Mouse (Mus musculus): ENCODE measurements around the gene Tead4. TPM values are rescaled to one million over a fixed set of nuclear protein-coding genes. Genes with fewer than 3 reads are reported as not detected.
A peak's percentile ranks its signal among the peaks of the same experiment; 100 is the strongest.

The Tead4 gene
- total and polyA plus RNA-seq, 3 experiments, result 0.98 to 3.7 (median 3.3) TPM

- H3K79me2 ChIP-seq (replicated peaks; ENCODE audit: control insufficient read depth, insufficient read depth, low read length), result no peaks in the 10 kb centered on the region
- H3K4me3 ChIP-seq, result no peak overlapping the region
- no peaks in the 10 kb centered on the region for H3K27me3 ChIP-seq (ENCODE audit: control insufficient read depth, insufficient read depth, low read length)
- H3K4me1 ChIP-seq (ENCODE audit: control insufficient read depth, insufficient read depth, low read length), result peaks cover 1% of the 10 kb centered on the region; the same call in 1 of the 2 replicates
- whole genome bisulfite sequencing, result 73% methylated on average over 4 of the region's 4 CpGs
- TF ChIP-seq POLR2A (IDR thresholded peaks at IDR 0.05; ENCODE audit: insufficient read depth, low read depth, low read length), result no peak
- no peak for TF ChIP-seq CTCF (IDR thresholded peaks at IDR 0.05)
- no peak for TF ChIP-seq EP300 (IDR thresholded peaks at IDR 0.05; ENCODE audit: insufficient read depth, low read depth, low read length)
- intact Hi-C loops (cut with DNase I), result no loop called here
- H3K27ac ChIP-seq, result no peak overlapping the region
- H3K36me3 ChIP-seq (ENCODE audit: control insufficient read depth, insufficient read depth, low read length), result no peaks in the 10 kb centered on the region
- no peak overlapping the region for H3K9ac ChIP-seq (ENCODE audit: low read depth, low read length)
- DNase-seq, result no peak
Measured at GRCm38 (mm10) chr6:128254551-128254950, 46.1 kb downstream of the Tead4 start.

DNA sequence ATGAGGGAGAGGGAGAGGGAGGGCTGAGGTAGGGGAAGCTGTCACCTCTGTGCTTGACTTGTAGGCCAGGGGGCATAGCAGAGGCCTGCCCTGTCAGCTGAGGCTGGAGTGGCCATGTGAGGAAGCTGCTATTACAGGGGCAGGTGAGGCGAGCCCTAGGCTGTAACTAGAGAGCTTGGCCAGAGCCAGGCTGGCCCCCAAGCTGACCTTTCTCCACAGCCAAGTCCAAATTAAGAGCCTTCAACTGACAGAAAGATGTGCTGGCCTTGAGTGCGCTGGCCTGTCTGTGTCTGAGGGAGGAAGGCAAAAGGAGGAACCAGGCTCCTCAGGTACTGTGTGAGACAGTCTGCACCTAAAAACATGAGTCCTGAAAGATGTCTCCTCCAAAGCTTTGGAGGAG lies 47.5 kb downstream of the Tead4 start:
- Histone ChIP-seq H3K27ac (no peak overlapping the region), H3K4me1 (ENCODE audit: control insufficient read depth, insufficient read depth, low read length) (no peaks in the 10 kb centered on the region), H3K79me2 (replicated peaks; ENCODE audit: control insufficient read depth, insufficient read depth, low read length) (no peaks in the 10 kb centered on the region), H3K4me3 (no peak overlapping the region), H3K27me3 (ENCODE audit: control insufficient read depth, insufficient read depth, low read length) (no peaks in the 10 kb centered on the region), H3K36me3 (ENCODE audit: control insufficient read depth, insufficient read depth, low read length) (no peaks in the 10 kb centered on the region), H3K9ac (ENCODE audit: low read depth, low read length) (no peak overlapping the region)
- intact Hi-C loops (cut with DNase I), result no loop called here
- TF ChIP-seq POLR2A (IDR thresholded peaks at IDR 0.05; ENCODE audit: insufficient read depth, low read depth, low read length) (no peak), EP300 (IDR thresholded peaks at IDR 0.05; ENCODE audit: insufficient read depth, low read depth, low read length) (no peak), CTCF (IDR thresholded peaks at IDR 0.05) (no peak)
- DNase-seq, result no peak
- WGBS, result 89% methylated on average over 2 of the region's 2 CpGs

GRCm38 (mm10) chr6:128250596-128250995 lies 50.0 kb downstream of the Tead4 start:
- DNase-seq, result no peak
- H3K27ac ChIP-seq, result no peak overlapping the region
- H3K4me3 ChIP-seq, result no peak overlapping the region
- H3K4me1 ChIP-seq (ENCODE audit: control insufficient read depth, insufficient read depth, low read length), result no peaks in the 10 kb centered on the region
- no peaks in the 10 kb centered on the region for H3K36me3 ChIP-seq (ENCODE audit: control insufficient read depth, insufficient read depth, low read length)
- no peaks in the 10 kb centered on the region for H3K27me3 ChIP-seq (ENCODE audit: control insufficient read depth, insufficient read depth, low read length)
- WGBS, result 72% methylated on average over 5 of the region's 5 CpGs
- H3K9ac ChIP-seq (ENCODE audit: low read depth, low read length), result no peak overlapping the region
- intact Hi-C loops (cut with DNase I), result no loop called here
- H3K79me2 ChIP-seq (replicated peaks; ENCODE audit: control insufficient read depth, insufficient read depth, low read length), result no peaks in the 10 kb centered on the region
- no peak for TF ChIP-seq POLR2A (IDR thresholded peaks at IDR 0.05; ENCODE audit: insufficient read depth, low read depth, low read length)
- no peak for TF ChIP-seq EP300 (IDR thresholded peaks at IDR 0.05; ENCODE audit: insufficient read depth, low read depth, low read length)
- TF ChIP-seq CTCF (IDR thresholded peaks at IDR 0.05), result no peak

- WGBS, result 69% methylated on average over 2 of the region's 2 CpGs
- H3K79me2 ChIP-seq (replicated peaks; ENCODE audit: control insufficient read depth, insufficient read depth, low read length), result no peaks in the 10 kb centered on the region
- H3K27me3 ChIP-seq (ENCODE audit: control insufficient read depth, insufficient read depth, low read length), result no peaks in the 10 kb centered on the region
- no peaks in the 10 kb centered on the region for H3K4me1 ChIP-seq (ENCODE audit: control insufficient read depth, insufficient read depth, low read length)
- no peaks in the 10 kb centered on the region for H3K36me3 ChIP-seq (ENCODE audit: control insufficient read depth, insufficient read depth, low read length)
- H3K27ac ChIP-seq, result no peak overlapping the region
- no peak overlapping the region for H3K9ac ChIP-seq (ENCODE audit: low read depth, low read length)
- intact Hi-C loops (cut with DNase I), result loop anchor here (10.0 kb wide), 1 partner anchor 178 kb away; no protein-coding TSS in a partner anchor
- no peak for DNase-seq
- TF ChIP-seq EP300 (IDR thresholded peaks at IDR 0.05; ENCODE audit: insufficient read depth, low read depth, low read length) (no peak), POLR2A (IDR thresholded peaks at IDR 0.05; ENCODE audit: insufficient read depth, low read depth, low read length) (no peak), CTCF (IDR thresholded peaks at IDR 0.05) (peak; percentile 41)
- H3K4me3 ChIP-seq, result no peak overlapping the region
Measured at GRCm38 (mm10) chr6:128237102-128237763, 63.4 kb downstream of the Tead4 start.

GRCm38 (mm10) chr6:128236581-128236980 lies 64.0 kb downstream of the Tead4 start:
- Histone ChIP-seq H3K27ac (no peak overlapping the region), H3K27me3 (ENCODE audit: control insufficient read depth, insufficient read depth, low read length) (no peaks in the 10 kb centered on the region), H3K9ac (ENCODE audit: low read depth, low read length) (no peak overlapping the region), H3K79me2 (replicated peaks; ENCODE audit: control insufficient read depth, insufficient read depth, low read length) (no peaks in the 10 kb centered on the region), H3K36me3 (ENCODE audit: control insufficient read depth, insufficient read depth, low read length) (no peaks in the 10 kb centered on the region), H3K4me3 (no peak overlapping the region), H3K4me1 (ENCODE audit: control insufficient read depth, insufficient read depth, low read length) (no peaks in the 10 kb centered on the region)
- 91% methylated on average over 9 of the region's 9 CpGs for WGBS
- no peak for DNase-seq
- TF ChIP-seq EP300 (IDR thresholded peaks at IDR 0.05; ENCODE audit: insufficient read depth, low read depth, low read length) (no peak), POLR2A (IDR thresholded peaks at IDR 0.05; ENCODE audit: insufficient read depth, low read depth, low read length) (no peak), CTCF (IDR thresholded peaks at IDR 0.05) (no peak)
- intact Hi-C loops (cut with DNase I), result loop anchor here (10.0 kb wide), 1 partner anchor 178 kb away; no protein-coding TSS in a partner anchor

- no peaks in the 10 kb centered on the region for H3K36me3 ChIP-seq (ENCODE audit: control insufficient read depth, insufficient read depth, low read length)
- no peak overlapping the region for H3K9ac ChIP-seq (ENCODE audit: low read depth, low read length)
- H3K4me1 ChIP-seq (ENCODE audit: control insufficient read depth, insufficient read depth, low read length), result no peaks in the 10 kb centered on the region
- TF ChIP-seq CTCF (IDR thresholded peaks at IDR 0.05), result peak; percentile 74
- TF ChIP-seq EP300 (IDR thresholded peaks at IDR 0.05; ENCODE audit: insufficient read depth, low read depth, low read length), result 0 out of 2 replicates have a peak, but pooled peaks have one; percentile 21
- no peak for TF ChIP-seq POLR2A (IDR thresholded peaks at IDR 0.05; ENCODE audit: insufficient read depth, low read depth, low read length)
- intact Hi-C loops (cut with DNase I), result loop anchor here (2.0 to 10.0 kb wide), 2 partner anchors 75 to 181 kb away; no protein-coding TSS in a partner anchor
- no peak overlapping the region for H3K27ac ChIP-seq
- H3K79me2 ChIP-seq (replicated peaks; ENCODE audit: control insufficient read depth, insufficient read depth, low read length), result no peaks in the 10 kb centered on the region
- 31% methylated on average over 5 of the region's 5 CpGs for WGBS
- no peak overlapping the region for H3K4me3 ChIP-seq
- no peaks in the 10 kb centered on the region for H3K27me3 ChIP-seq (ENCODE audit: control insufficient read depth, insufficient read depth, low read length)
- DNase-seq, result no peak
Measured at GRCm38 (mm10) chr6:128234206-128234605, 66.4 kb downstream of the Tead4 start.
